Mouse (Mus musculus): ENCODE results near the gene Cmtm2b. TPM values are rescaled to one million over a fixed set of nuclear protein-coding genes. Genes with fewer than 3 reads are reported as not detected.
A peak's percentile ranks its signal among the peaks of the same experiment; 100 is the strongest.
"Not testable (repeated sequence)": the region's sequence is repeated elsewhere in the genome, so short reads cannot be mapped to it uniquely, and the experiment has no call there.

The Cmtm2b gene
- not detected in 2 replicates for polyA plus RNA-seq (2015; fragmentation: Nextera tagmentation; extraction: Ambion mirVana)

- H3K4me1 ChIP-seq (ENCODE audit: control insufficient read depth, insufficient read depth, low read length); H3K9ac ChIP-seq (ENCODE audit: low read depth, low read length); ATAC-seq; H3K9me3 ChIP-seq (replicated peaks; ENCODE audit: control insufficient read depth, low read length, poor library complexity, severe bottlenecking); H3K27me3 ChIP-seq (ENCODE audit: control insufficient read depth, insufficient read depth, low read depth, low read length); H3K4me2 ChIP-seq (ENCODE audit: low read length); H3K27ac ChIP-seq (ENCODE audit: low read length); H3K36me3 ChIP-seq (ENCODE audit: control insufficient read depth, insufficient read depth, low read length); H3K4me3 ChIP-seq (ENCODE audit: low read depth, low read length): not testable (repeated sequence)
- 91% methylated on average over 12 of the region's 12 CpGs for WGBS
These were observed at the start of gene Cmtm2b for GRCm38 (mm10) chr8:104321930-104322329. Gene Cmtm2b (plus strand): TSS chr8:104322230.

GRCm38 (mm10) chr8:104293081-104293480 lies 28.9 kb upstream of the Cmtm2b start, which contains the start of gene Cmtm2a:
Gene Cmtm2a (minus strand): TSS chr8:104293181.
- not testable (repeated sequence) for H3K4me1 ChIP-seq (ENCODE audit: control insufficient read depth, insufficient read depth, low read length); H3K9ac ChIP-seq (ENCODE audit: low read depth, low read length); H3K4me2 ChIP-seq (ENCODE audit: low read length); H3K27ac ChIP-seq (ENCODE audit: low read length); ATAC-seq; H3K27me3 ChIP-seq (ENCODE audit: control insufficient read depth, insufficient read depth, low read depth, low read length); H3K9me3 ChIP-seq (replicated peaks; ENCODE audit: control insufficient read depth, low read length, poor library complexity, severe bottlenecking); H3K36me3 ChIP-seq (ENCODE audit: control insufficient read depth, insufficient read depth, low read length); H3K4me3 ChIP-seq (ENCODE audit: low read depth, low read length)
- 95% methylated on average over 11 of the region's 12 CpGs for WGBS

DNA sequence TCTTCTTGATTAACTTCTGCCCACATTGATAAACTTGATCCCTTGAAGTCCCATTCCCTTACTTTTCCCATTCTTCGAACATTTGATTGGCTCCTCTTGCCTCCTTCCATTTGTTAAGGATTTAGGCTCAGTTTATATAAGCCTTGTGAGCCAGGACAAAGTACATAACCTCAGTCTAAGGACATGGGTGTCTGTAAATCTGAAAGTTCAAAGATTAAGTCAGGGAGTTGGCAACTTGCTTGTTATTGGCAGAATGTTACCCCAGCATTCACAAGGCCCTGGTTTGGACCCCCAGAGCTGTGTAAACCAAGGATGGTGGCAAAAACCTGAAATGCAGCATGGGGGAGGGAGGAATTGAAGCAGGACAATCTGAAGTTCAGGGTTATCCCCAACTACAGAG lies 27.6 kb upstream of the Cmtm2b start:
- Histone ChIP-seq H3K4me2 (ENCODE audit: low read length) (no peak overlapping the region), H3K27ac (ENCODE audit: low read length) (no peak overlapping the region), H3K27me3 (ENCODE audit: control insufficient read depth, insufficient read depth, low read depth, low read length) (no peaks in the 10 kb centered on the region), H3K9me3 (replicated peaks; ENCODE audit: control insufficient read depth, low read length, poor library complexity, severe bottlenecking) (no peaks in the 10 kb centered on the region), H3K4me1 (ENCODE audit: control insufficient read depth, insufficient read depth, low read length) (no peaks in the 10 kb centered on the region), H3K9ac (ENCODE audit: low read depth, low read length) (no peak overlapping the region), H3K4me3 (ENCODE audit: low read depth, low read length) (no peak overlapping the region), H3K36me3 (ENCODE audit: control insufficient read depth, insufficient read depth, low read length) (no peaks in the 10 kb centered on the region)
- no peak for ATAC-seq
- 92% methylated on average over 1 of the region's 1 CpGs for WGBS

DNA sequence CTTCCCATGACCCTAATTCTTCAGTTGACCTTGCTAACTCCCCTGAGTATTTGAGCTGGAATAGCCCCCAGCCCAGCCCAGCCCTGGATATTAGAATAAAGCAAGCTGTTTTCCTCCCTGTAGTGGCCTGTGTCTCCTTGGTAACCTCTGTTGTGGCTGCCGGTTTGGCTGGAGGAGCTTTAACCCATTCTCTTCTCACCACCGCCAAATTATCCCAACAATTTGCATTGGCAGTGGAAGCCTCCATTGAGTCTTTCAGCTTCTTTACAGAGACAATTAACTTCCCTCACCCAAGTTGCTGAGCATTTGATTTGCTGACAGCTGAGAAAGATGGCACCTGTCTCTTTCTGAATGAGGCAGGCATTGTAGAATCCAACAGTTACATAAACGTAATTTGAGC lies 20.5 kb upstream of the Cmtm2b start:
- not testable (repeated sequence) for H3K27ac ChIP-seq (ENCODE audit: low read length); H3K9ac ChIP-seq (ENCODE audit: low read depth, low read length); H3K27me3 ChIP-seq (ENCODE audit: control insufficient read depth, insufficient read depth, low read depth, low read length); H3K9me3 ChIP-seq (replicated peaks; ENCODE audit: control insufficient read depth, low read length, poor library complexity, severe bottlenecking); H3K4me3 ChIP-seq (ENCODE audit: low read depth, low read length); H3K4me1 ChIP-seq (ENCODE audit: control insufficient read depth, insufficient read depth, low read length); H3K4me2 ChIP-seq (ENCODE audit: low read length); H3K36me3 ChIP-seq (ENCODE audit: control insufficient read depth, insufficient read depth, low read length)
- WGBS: 2% methylated on average over 3 of the region's 3 CpGs
- 0 out of 2 replicates have a peak, but pooled peaks have one; percentile 70 for ATAC-seq

DNA sequence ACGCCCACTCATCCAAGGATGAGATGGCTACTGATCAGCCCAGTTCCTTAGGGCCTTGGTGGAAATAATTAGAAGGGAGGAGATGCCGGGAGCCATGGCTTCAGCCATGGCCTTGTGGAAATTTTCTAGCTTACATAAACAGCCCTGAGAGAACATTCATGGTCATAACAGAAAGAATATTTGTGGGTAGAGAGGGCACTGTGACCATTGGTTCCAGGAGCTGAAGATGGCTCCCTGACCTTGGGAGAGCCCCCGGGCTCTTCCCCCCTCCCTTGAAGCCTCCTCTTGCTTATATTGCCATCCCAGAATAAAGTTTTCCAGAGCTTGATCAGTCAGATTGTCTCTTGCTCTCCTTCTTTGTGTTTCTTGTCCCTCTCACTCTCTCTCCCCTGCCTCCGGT lies 19.5 kb upstream of the Cmtm2b start:
- not testable (repeated sequence) for H3K27me3 ChIP-seq (ENCODE audit: control insufficient read depth, insufficient read depth, low read depth, low read length); H3K9ac ChIP-seq (ENCODE audit: low read depth, low read length); H3K9me3 ChIP-seq (replicated peaks; ENCODE audit: control insufficient read depth, low read length, poor library complexity, severe bottlenecking); H3K4me2 ChIP-seq (ENCODE audit: low read length); ATAC-seq; H3K27ac ChIP-seq (ENCODE audit: low read length); H3K4me3 ChIP-seq (ENCODE audit: low read depth, low read length); H3K4me1 ChIP-seq (ENCODE audit: control insufficient read depth, insufficient read depth, low read length); H3K36me3 ChIP-seq (ENCODE audit: control insufficient read depth, insufficient read depth, low read length)
- 96% methylated on average over 4 of the region's 4 CpGs for WGBS

DNA sequence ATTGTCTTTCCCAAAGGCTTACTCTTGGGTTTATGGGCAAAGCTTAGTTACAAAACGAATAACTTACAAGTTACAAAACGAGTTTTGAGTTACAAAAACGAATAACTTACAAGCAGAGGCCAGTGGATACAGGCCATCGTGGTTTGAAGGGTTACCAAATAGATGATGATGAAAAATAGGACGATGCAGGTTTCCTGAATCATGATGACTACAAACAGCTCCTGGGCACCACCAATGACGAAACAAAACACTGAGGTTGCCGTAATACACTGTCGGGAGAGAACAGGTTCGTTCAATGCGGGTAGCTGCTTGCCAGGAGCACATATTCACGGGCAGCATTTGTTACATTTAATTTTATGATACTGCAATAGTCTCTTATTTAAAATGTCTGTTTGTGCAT lies 17.1 kb upstream of the Cmtm2b start:
- Histone ChIP-seq H3K27ac (ENCODE audit: low read length) (no peak overlapping the region), H3K4me1 (ENCODE audit: control insufficient read depth, insufficient read depth, low read length) (peaks cover 5% of the 10 kb centered on the region), H3K9me3 (replicated peaks; ENCODE audit: control insufficient read depth, low read length, poor library complexity, severe bottlenecking) (no peaks in the 10 kb centered on the region), H3K4me2 (ENCODE audit: low read length) (no peak overlapping the region), H3K9ac (ENCODE audit: low read depth, low read length) (no peak overlapping the region), H3K27me3 (ENCODE audit: control insufficient read depth, insufficient read depth, low read depth, low read length) (no peaks in the 10 kb centered on the region), H3K36me3 (ENCODE audit: control insufficient read depth, insufficient read depth, low read length) (no peaks in the 10 kb centered on the region), H3K4me3 (ENCODE audit: low read depth, low read length) (no peak overlapping the region)
- 93% methylated on average over 11 of the region's 11 CpGs for WGBS
- no peak for ATAC-seq

DNA sequence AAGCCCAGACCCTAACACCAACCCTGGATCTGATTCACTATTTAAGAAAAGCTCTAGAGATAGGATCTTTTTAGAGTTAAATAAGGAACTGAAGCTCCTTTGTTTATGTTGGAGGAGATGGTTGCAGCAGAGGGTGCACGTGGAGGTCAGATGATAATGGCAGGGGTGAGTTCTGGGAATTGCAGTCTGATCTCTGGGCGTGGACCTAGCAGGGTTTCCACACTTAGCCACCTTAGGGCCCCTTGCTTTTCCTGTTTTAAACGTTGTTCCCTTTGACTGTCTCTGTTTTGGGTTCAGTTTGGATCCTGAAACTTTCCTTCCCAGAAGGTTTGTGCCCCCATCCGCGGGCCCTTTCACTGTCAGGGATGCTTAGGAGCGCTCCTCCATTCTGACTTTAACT lies 13.7 kb upstream of the Cmtm2b start:
- ATAC-seq; H3K9me3 ChIP-seq (replicated peaks; ENCODE audit: control insufficient read depth, low read length, poor library complexity, severe bottlenecking): not testable (repeated sequence)

GRCm38 (mm10) chr8:104309441-104310155 lies 12.4 kb upstream of the Cmtm2b start, which contains the start of the genes Gm45711 and Cmtm1:
Gene Gm45711 (minus strand): TSS chr8:104310081.
Gene Cmtm1 (minus strand): TSS chr8:104310145.
- 88% methylated on average over 34 of the region's 36 CpGs for WGBS
- not testable (repeated sequence) for H3K4me3 ChIP-seq (ENCODE audit: low read depth, low read length); H3K27me3 ChIP-seq (ENCODE audit: control insufficient read depth, insufficient read depth, low read depth, low read length); H3K4me1 ChIP-seq (ENCODE audit: control insufficient read depth, insufficient read depth, low read length); ATAC-seq; H3K36me3 ChIP-seq (ENCODE audit: control insufficient read depth, insufficient read depth, low read length); H3K4me2 ChIP-seq (ENCODE audit: low read length); H3K9me3 ChIP-seq (replicated peaks; ENCODE audit: control insufficient read depth, low read length, poor library complexity, severe bottlenecking); H3K9ac ChIP-seq (ENCODE audit: low read depth, low read length); H3K27ac ChIP-seq (ENCODE audit: low read length)

More for the DNA sequence above, 13.7 kb upstream of the Cmtm2b start:
- not testable (repeated sequence) for H3K9ac ChIP-seq (ENCODE audit: low read depth, low read length); H3K27me3 ChIP-seq (ENCODE audit: control insufficient read depth, insufficient read depth, low read depth, low read length); H3K27ac ChIP-seq (ENCODE audit: low read length); H3K36me3 ChIP-seq (ENCODE audit: control insufficient read depth, insufficient read depth, low read length); H3K4me1 ChIP-seq (ENCODE audit: control insufficient read depth, insufficient read depth, low read length); H3K4me2 ChIP-seq (ENCODE audit: low read length); H3K4me3 ChIP-seq (ENCODE audit: low read depth, low read length)
- WGBS: 76% methylated on average over 6 of the region's 6 CpGs

DNA sequence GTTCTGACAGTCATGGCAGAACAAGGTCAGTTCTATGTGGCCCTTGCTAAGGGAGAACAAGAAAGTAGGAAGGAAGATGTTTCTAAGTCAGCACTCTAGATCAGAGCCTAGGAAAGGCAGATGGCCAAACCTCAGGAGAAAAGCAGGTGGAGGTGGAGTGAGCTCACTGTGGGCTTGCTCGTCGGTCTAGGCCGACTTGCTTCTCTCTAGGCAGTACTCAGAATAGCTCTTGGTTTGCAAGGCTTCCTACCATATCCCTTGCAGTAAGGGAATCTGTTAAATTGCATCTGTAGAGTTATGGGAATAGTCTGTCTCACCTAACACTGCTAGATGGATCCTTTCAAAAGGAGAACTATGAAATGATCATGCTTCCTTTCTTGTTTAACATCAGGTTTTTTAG lies 10.0 kb upstream of the Cmtm2b start:
- 95% methylated on average over 3 of the region's 3 CpGs for WGBS
- not testable (repeated sequence) for H3K4me3 ChIP-seq (ENCODE audit: low read depth, low read length); H3K27me3 ChIP-seq (ENCODE audit: control insufficient read depth, insufficient read depth, low read depth, low read length); H3K4me2 ChIP-seq (ENCODE audit: low read length); H3K9me3 ChIP-seq (replicated peaks; ENCODE audit: control insufficient read depth, low read length, poor library complexity, severe bottlenecking); H3K9ac ChIP-seq (ENCODE audit: low read depth, low read length); H3K27ac ChIP-seq (ENCODE audit: low read length); ATAC-seq; H3K4me1 ChIP-seq (ENCODE audit: control insufficient read depth, insufficient read depth, low read length); H3K36me3 ChIP-seq (ENCODE audit: control insufficient read depth, insufficient read depth, low read length)
